Mouse (Mus musculus) WW6 (cell line): Measurements from ENCODE around the gene F12.
"Not testable (repeated sequence)": the region's sequence is repeated elsewhere in the genome, so short reads cannot be mapped to it uniquely, and the experiment has no call there.

Experiments used
- DNase-seq: peaks from one replicate; pipeline ENCODE4 v3.0.0-alpha.2; 2013; ENCODE audit warnings: low read depth, low spot score

Gene F12

DNA sequence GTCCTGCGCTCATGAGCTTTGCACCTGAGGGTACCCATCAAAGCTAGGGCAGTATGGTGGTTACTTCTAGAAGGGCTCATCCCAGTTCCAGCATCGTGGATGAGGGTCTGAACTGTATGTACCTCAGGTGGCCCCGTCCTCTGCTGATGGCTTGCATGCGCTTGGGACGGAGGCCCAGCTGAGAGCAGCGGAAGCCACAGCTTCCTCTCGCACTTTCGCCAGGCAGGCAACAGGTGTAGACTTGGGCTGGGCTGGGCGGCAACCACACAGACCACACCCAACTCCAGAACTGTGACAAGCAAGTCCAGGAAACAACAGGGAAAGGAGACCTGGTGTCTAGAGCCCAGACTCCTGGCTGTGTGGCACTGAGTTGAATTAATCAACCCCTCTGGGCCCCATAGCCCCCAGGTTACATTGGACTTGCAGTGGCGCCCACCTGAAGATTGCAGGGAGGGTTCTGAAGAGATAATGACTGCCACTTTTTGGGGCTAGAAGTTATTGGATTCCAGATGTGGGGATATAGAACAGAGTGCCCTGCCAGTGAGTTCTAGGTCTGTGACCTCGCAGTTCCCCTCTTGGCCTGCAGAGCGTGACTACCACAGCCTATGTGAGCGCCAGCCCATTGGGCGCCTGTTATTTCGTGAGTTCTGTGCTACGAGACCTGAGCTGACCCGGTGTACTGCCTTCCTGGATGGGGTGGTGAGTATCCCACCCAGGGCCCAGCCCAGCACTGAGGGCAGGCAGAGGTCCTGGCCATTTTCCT is 23.3 kb upstream of the F12 start:
- DNase-seq, result no peak

GRCm38 (mm10) chr13:55449205-55449604 is 22.6 kb upstream of the F12 start:
- DNase-seq, result no peak

DNA sequence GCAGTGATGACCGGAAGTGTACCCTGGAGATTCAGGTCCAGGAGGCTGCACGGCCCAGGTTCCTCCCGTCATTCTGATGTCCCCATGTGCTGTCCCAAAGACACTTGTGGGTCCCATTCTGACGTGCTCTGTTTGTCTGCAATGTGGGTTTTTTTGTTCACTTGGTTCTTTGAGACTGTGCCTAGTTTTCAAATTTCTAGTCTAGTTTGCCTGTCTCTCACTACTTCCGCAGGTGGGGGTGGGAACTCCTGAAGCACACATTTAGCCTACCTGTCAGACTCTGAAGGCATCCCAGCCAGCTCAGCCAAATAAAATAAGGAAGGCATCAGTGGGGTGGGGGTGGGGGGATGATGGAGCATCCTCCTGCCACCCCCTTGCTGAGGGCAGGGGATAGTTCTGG is 21.5 kb upstream of the F12 start:
- DNase-seq, result no peak

- DNase-seq, result no peak
Observed at GRCm38 (mm10) chr13:55447543-55447943, 20.9 kb upstream of the F12 start.

DNA sequence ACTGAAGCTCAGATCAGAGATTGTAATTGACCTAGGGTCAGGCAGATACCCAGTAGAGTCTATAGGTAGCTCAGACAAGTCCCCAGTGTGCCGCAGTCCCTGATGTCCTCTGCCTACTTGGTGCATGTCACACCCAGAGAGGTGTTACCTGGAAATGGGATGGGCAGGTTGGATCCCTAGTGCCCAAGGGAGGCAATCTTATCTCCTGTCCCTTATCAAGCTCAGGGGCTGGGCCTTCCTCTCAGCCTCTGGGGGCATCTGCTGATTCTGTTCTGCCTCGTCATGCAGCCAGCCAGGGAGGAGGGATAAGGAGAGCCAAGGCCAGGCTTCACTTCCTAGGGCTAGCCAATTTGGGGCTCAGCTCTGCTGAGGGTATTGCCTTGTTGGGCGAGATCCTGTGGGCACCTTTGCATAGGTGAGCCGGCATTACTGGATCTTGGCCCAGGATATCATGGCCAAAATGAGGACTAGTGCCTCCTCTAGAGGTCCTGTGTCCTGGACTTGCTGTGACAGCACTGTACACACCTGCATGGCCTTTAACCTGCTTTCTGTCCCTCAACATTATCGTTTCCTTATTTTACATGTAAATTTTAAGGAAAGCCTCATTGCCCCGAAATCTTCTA is 20.0 kb upstream of the F12 start:
- DNase-seq, result no peak

DNA sequence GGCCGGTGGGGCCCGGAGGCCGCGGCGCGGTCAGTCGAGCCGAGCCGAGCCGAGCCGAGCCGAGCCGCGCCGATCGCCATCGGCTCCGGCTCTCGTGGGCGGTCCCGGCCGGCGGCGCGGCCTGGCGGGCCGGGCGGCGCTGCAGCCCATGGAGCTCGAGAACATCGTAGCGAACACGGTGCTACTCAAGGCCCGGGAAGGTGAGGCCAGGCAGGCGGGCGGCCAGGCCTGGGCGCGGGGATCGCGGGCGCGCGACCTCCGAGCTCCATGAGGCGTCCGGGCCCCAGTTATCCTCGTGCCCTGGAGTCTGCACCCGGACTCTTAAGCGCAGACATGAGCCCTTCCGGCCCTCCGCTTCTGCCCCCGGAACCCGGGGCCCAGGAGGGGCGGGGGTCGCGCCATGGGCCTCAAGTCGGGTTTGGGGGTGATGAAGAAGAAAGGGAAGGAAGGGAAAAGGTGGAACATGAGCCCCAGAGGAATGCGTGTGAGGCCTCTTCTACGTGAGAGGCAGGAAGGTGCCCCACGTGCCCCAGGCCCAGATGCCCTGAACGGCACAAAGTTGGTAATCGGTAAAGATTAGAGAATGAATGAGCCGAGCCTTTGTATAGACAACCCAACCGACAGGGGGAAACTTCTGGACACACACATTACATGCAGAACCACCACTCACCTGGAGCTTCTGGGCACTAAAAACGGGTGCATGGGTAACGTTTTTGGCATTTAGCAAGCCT is 18.9 kb upstream of the F12 start:
- DNase-seq, result no peak

DNA sequence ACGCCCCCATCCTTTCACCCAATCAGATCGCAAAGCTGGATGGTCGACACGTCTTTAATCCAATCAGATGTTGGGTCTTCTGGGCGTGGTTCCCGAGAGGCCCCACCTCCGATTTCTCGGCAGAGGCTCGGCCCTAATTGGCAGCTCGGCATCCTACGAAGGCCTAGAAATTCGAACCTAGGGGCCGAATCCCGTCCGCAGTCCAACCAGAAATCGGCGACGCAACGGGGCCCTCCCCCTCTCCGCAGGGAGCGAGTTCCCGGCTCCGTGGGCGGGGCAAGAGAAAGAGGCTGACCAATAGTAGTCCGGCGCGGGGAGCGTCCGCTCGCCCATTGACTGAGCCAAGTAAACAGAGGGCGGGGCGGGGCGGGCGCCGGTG is 18.3 kb upstream of the F12 start, which contains the start of gene Grk6:
Gene Grk6, plus strand, starts transcription at position 136 of the 379 bp plus-strand sequence.
- peak; percentile 96 for DNase-seq

DNA sequence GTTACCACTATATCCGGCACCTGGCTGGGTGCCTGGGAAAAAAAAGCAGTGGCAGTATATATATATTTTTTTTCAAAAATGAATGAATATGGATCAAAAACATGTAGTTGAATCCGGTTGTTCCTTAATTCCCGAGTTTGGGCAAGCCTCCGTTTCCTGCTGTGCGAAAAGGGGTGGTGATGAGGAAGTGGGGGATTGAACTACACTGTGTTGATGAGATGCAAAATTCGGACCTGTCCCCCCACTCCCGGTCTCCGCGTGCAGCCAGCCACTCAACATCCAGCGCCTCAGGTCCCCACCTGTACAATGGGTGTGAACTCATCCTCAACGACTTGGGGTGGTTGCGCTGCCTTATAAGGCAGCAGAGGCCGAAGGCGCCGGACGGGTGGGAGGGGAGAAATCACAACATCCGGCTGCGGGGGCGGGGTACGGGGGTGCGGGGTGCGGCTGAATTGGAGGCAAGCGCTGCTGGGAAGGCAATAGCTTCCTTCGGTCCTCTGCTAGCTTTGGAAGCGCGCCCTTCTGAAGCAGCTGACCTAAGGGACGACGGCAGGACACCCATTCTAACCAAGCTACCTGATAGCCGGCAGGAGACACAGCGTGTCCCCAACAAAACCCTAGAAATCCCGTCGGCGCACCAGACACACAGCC is 17.8 kb upstream of the F12 start:
- no peak for DNase-seq

DNA sequence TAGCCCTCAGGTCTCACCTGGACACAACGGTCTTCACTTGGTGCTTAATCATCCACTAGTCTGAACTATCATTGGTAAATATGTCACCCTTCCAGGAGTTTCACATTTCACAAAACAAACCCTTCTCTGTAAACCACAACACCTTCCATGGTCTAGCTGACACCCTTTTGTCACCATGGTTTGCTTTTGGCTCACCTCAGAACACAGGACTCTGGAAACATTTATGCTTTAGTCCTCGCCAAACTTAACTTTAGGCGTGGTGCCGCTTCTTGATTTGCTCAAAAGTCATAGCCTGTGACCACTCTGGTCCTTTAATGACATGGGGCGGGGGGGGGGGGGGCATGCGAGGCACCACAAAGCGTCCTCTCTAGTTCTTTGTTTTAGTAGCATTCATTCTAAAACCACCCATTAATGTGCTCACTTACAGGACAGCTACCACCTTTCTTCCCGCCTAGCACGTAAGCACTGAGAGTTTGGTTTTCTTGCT is 17.2 kb upstream of the F12 start:
- no peak for DNase-seq

DNA sequence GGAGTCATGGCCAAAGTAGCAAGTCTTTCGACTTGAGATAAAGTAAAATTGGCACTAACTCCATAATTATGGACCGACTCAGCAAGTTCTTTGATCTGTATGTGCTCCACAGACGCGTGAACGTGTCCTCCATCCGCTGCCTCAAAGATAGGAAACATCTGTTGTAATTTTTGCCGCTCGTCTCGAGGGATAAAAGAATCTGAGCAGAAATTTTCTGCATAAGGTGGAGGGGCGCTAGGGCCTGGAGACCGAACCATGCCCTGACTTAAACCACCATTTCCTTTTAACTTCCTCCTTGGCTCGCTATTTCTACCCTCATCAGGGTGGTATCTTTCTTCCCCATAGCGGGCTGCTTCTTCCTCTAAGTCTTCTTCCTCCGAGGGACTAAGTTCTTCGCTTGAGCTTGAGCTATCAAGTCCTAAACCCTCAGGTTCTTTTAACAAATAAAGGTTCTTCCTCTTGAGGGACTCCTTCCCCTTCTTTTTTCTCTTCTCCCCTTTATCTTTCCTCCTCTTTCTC is 10.6 kb upstream of the F12 start:
- DNase-seq, result not testable (repeated sequence)

- no peak for DNase-seq
Observed at GRCm38 (mm10) chr13:55431889-55432685, 5.5 kb upstream of the F12 start.

DNA sequence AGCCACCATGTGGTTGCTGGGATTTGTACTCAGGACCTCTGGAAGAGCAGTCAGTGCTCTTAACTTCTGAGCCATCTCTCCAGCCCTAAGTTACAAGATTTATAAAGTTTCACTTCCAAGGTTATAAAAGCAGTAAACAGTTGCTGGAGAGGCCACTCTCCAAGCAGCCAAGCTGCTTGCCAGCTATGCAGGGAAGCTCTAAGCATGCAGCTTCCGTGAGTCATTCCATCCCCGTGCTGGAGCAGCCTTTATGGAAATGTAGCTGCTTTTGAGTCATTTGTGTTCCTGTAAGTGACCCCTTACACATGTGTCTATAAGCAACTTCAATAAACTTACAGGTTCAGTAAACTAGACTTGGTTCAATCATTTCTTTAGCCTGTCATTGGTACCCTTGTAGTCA is 4.0 kb upstream of the F12 start:
- no peak for DNase-seq

- no peak for DNase-seq
Observed at GRCm38 (mm10) chr13:55429226-55429888, 2.8 kb upstream of the F12 start.

DNA sequence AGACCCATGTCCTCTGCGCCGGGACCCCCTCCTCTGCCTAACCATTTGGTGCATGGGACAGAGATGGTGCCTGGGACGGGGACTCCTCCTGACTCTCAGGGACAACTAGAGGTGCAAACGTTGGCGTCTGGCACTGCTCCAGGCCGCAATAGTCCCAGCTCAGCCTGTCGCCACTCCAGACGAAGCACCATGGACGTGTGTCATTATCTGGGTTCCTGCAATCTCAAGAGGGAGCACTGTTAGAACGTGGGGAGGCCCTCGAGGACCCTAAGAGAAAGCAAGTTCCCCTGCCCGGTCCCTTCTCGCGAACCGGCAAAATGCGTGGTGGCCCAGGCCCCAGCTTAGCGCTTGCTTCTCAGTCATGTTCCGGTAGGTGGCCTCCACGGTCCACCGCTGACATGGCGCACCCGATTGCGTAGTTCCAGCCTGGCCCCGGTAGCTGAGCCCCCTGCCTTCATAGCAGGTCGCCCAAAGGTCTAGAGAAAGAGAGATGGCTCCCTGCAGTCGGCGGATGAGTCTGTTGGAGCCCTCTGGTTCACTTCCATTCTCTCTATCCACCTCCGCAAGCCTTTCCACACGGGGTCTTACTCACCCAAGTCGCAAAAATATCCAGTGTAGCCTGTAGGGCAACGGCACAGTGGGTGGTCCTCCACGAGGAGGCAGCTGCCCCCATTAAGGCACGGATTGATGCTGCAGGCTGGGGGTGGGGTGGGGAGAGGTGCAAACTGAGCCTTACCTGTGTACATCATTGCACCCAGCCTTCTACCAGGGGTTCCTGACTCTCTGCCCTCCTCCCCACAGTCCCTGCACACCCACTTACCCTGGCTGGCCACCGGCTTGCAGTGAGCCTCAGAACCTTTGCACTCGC is 5.4 kb downstream of the F12 start:
- no peak for DNase-seq

DNA sequence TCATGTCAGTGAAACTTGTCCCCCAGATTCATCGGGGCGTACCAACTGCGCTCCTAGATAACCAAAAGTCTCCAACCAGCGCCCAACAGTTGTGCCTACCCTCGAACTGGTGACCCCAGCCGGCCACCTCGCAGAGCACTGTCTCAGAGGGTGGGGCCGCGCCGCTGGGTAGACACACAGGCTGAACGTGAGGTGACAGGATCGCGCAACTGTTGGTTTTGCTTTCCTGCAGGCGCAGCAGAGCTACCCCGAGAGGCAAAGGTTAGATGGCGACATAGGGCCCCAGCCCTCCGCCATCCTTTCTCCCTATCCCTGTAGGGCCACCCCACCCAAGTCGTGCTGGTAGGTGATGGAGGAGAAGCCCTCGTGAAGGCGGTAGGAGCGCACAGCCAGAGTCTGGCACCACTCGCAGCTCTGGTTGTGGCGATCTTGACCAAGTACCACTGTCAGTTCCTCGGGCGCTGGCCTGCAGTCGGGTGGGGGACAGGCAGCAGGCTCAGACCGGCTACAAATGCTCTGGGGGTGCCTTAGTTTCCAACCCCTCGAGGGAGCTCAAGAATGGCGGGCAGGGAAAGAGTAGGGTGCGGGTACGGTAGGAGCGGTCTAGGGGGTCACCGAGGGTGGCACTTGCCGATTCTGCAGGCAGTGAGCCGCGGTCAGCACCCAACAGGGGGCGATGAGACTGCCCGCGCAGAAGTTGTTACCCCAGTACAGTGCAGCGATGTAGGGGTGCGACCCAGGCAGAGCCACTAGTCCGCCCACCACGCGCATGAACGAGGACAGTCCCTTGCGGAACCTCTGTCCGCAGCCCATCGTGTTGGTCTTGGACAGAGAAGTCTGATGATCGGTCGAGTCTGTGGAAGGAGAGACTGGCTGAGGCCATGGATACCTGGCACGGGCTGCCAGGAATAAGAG is 6.3 kb downstream of the F12 start:
- DNase-seq, result no peak

GRCm38 (mm10) chr13:55419142-55419541 is 7.5 kb downstream of the F12 start:
- DNase-seq, result no peak

GRCm38 (mm10) chr13:55418004-55418403 is 8.6 kb downstream of the F12 start:
- DNase-seq, result peak; percentile 61

GRCm38 (mm10) chr13:55414743-55415380 is 11.7 kb downstream of the F12 start, which contains the start of gene Pfn3:
Gene Pfn3 (minus strand): TSS chr13:55415232.
- no peak for DNase-seq
